Mouse (Mus musculus): ENCODE results near the gene Ptpre. TPM values are rescaled to one million over a fixed set of nuclear protein-coding genes. Genes with fewer than 3 reads are reported as not detected.
"Not testable (repeated sequence)": the region's sequence is repeated elsewhere in the genome, so short reads cannot be mapped to it uniquely, and the experiment has no call there.

Ptpre gene
- polyA plus RNA-seq, 1 experiment from 2014 or later: 7.6 TPM

DNA sequence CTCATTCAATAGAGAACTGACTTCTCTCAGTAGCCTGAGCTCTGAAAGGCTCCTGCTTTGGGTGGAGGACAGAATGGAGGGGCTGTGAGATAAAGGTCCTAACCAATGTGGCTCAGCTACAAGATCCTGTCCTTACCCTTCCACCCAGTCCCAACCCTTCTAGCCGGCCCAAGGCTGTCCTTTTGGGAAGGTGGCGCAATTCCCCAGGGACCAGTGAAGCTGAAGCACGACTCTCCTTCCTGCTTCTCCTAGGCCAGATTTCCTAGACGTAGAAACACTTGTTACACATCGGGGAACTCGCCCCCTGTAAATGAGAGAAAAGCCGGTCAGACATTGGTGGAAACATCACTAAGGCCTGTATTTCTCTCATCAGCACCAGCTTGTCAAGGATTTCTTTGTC is 126.9 kb downstream of the Ptpre start:
- H3K9me3 ChIP-seq: no peaks in the 10 kb centered on the region
- H3K9ac ChIP-seq: no peak overlapping the region
- no peak overlapping the region for H3K27ac ChIP-seq
- ATAC-seq (replicated peaks): no peak
- H3K4me2 ChIP-seq: no peak overlapping the region
- H3K4me3 ChIP-seq: no peak overlapping the region
- no peaks in the 10 kb centered on the region for H3K27me3 ChIP-seq (replicated peaks)
- 86% methylated on average over 7 of the region's 7 CpGs for WGBS
- H3K36me3 ChIP-seq (replicated peaks): no peaks in the 10 kb centered on the region
- no peaks in the 10 kb centered on the region for H3K4me1 ChIP-seq

DNA sequence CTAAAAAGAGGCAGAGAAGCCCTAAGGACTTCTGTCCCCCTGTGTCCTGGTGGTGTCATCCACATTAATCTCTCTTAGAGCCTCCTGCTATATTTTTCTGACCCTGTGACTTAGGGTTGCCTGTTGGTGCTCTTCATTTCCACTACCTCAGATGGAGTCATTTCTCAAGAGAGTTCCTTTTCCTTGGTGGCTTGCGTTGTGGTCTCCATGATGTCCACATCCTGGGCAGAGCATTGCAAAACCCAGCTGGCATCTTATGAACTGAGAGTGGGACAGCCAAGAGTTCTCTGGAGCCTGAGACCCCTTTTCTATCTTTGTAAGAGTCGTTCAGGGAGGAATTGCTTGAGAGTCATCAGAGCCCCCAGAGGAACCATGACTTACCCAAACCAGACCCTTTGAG is 129.0 kb downstream of the Ptpre start:
- no peaks in the 10 kb centered on the region for H3K27me3 ChIP-seq (replicated peaks)
- no peak overlapping the region for H3K9ac ChIP-seq
- no peak overlapping the region for H3K4me3 ChIP-seq
- 90% methylated on average over 2 of the region's 2 CpGs for WGBS
- ATAC-seq (replicated peaks): no peak
- H3K9me3 ChIP-seq: no peaks in the 10 kb centered on the region
- H3K36me3 ChIP-seq (replicated peaks): no peaks in the 10 kb centered on the region
- H3K4me1 ChIP-seq: no peaks in the 10 kb centered on the region
- no peak overlapping the region for H3K4me2 ChIP-seq
- no peak overlapping the region for H3K27ac ChIP-seq

DNA sequence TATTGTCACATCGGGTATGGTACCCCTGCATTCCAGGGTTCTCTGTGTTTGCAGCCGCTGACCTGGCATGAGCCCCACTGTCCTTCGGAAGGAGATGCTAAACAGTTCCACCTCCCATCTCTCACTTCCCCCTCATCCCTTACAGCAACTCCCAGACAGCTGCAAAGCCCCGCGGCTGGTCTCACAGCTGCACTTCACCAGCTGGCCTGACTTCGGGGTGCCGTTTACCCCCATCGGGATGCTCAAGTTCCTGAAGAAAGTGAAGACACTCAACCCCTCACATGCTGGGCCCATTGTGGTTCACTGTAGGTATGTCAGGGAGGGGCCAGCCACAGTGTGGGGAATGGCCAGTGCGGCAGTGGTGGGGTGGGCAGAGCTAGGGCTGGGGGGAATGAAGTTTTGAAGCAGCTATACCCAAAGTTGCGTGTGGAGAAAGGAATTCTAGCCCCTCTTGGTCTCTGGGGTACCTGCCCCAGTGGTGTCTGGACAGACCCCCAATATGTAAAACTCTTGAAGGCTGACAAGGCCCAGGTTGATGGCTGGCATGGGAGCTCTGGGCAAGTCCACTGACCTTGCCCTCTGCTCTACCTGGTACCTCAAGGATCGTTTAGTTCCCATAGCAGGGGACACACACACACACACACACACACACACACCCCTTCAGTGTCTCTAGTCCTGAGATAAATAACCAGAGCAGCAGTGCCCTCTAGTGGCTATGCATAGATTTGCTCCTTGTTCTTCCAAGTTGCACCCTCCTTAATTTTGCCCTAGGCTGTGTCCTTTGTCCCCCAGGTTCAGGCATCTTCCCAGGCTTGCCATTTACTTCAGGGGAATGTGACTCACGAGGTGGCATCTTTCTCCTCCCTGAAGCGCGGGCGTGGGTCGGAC is 131.8 kb downstream of the Ptpre start:
- Histone ChIP-seq H3K4me3 (no peak overlapping the region), H3K4me1 (no peaks in the 10 kb centered on the region), H3K4me2 (no peak overlapping the region), H3K9me3 (no peaks in the 10 kb centered on the region), H3K36me3 (replicated peaks) (no peaks in the 10 kb centered on the region), H3K27me3 (replicated peaks) (no peaks in the 10 kb centered on the region), H3K27ac (no peak overlapping the region), H3K9ac (no peak overlapping the region)
- 45% methylated on average over 16 of the region's 16 CpGs for whole genome bisulfite sequencing
- ATAC-seq (replicated peaks): peak; percentile 54; the same call in 1 of the 2 replicates

DNA sequence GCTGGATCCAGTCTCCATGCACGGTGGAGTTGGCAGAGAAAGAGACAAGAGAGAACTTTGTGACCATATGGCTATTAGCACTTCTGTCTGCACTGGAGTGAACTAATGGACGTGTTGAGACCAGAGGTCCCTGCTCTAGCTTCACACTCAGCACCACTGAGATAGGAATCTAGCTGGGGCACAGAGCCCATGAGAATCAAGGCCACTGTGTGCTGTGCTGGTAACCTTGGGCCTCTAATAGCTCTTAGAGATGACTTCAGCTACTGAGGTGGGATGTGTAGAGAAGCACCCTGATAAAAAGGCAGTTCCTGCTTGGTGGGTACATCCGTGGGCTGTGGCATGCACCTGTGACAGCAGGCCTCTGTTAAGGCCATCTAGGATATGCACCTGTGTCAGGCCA is 136.3 kb downstream of the Ptpre start:
- Histone ChIP-seq H3K27ac (no peak overlapping the region), H3K9ac (no peak overlapping the region), H3K36me3 (replicated peaks) (no peaks in the 10 kb centered on the region), H3K9me3 (no peaks in the 10 kb centered on the region), H3K4me3 (no peak overlapping the region), H3K4me1 (no peaks in the 10 kb centered on the region), H3K4me2 (no peak overlapping the region), H3K27me3 (replicated peaks) (no peaks in the 10 kb centered on the region)
- no peak for ATAC-seq (replicated peaks)
- WGBS: 57% methylated on average over 3 of the region's 3 CpGs

DNA sequence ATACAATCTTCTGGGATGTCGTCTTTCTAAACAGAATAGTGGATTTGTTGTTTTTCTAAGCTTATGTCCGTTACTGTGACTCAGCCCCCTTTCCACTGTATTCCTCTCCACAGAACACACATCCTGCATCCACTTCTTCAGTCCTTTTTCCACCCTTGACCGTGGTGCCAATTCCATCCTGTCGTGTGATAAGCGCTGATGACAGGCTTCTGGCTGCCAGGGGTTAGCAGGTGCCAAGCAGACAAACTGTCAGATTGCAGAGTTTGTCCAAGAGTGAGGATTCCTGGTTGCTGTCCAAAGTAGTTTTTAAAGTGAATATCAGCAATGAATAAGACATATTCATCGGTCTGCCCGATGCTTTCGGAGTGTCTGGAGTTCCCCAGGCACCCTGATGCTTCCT is 139.4 kb downstream of the Ptpre start:
- Histone ChIP-seq H3K4me2 (no peak overlapping the region), H3K4me3 (no peak overlapping the region), H3K27ac (no peak overlapping the region), H3K9ac (no peak overlapping the region), H3K27me3 (replicated peaks) (no peaks in the 10 kb centered on the region), H3K36me3 (replicated peaks) (no peaks in the 10 kb centered on the region), H3K4me1 (no peaks in the 10 kb centered on the region), H3K9me3 (no peaks in the 10 kb centered on the region)
- ATAC-seq (replicated peaks): no peak
- WGBS: 86% methylated on average over 8 of the region's 8 CpGs

DNA sequence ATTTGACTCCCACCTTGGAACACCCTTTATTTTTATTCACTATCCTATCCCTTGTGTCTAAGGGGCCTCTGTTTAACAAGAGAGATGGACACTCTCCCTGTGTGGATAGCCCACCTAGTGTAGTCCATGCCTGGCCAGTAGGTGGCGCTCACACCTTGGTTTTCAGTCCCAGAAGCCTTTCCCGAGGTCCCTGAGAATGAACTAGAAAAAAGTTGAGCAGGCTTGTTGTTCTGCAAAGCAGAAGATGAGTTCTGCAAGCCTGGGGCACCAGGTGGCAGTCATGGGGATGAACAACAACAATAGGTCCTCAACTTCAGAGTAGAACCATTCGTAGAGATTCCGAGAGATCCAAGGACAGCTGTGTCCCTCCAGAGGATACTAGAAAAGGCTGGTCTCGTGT is 143.1 kb downstream of the Ptpre start:
- no peak for ATAC-seq (replicated peaks)
- Histone ChIP-seq H3K4me3 (no peak overlapping the region), H3K4me2 (no peak overlapping the region), H3K36me3 (replicated peaks) (no peaks in the 10 kb centered on the region), H3K9me3 (no peaks in the 10 kb centered on the region), H3K4me1 (no peaks in the 10 kb centered on the region), H3K27me3 (replicated peaks) (no peaks in the 10 kb centered on the region), H3K27ac (no peak overlapping the region), H3K9ac (no peak overlapping the region)
- 69% methylated on average over 5 of the region's 5 CpGs for WGBS

DNA sequence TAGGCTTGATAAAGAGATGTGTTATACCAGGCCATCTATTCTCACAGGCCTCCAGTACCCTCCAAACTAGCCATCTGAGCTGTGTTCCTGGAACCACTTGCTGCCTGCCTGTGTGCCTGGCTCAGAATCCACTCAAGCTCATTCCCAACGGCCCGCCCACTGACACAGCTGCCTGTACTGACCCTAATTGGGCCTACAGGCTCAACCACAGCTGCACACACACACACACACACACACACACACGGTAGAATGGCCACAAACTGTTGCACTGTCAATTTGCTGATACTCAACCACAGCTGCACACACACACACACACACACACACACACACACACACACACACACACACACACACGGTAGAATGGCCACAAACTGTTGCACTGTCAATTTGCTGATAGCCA is 146.8 kb downstream of the Ptpre start:
- H3K4me3 ChIP-seq: not testable (repeated sequence)

DNA sequence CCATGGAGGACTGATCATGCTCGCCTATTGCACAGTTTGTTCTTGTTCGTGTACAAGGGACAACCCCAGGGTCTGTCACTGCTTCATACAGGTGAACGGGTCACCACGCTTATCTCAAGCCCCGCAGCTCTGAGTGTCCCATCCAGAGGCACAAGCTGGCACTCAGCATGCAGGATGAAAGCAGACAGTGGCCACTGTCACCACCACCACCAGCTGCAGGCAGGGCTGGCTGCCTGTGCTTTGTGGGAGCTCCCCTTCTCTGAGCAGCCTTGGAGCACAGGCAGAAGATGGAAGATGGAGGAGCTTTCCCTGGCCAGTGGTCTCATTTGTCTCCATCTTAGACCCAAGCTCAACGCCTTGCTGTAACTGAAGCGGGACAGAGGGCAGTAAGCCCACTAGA is 147.7 kb downstream of the Ptpre start:
- WGBS: 85% methylated on average over 7 of the region's 7 CpGs
- Histone ChIP-seq H3K36me3 (replicated peaks) (no peaks in the 10 kb centered on the region), H3K9ac (no peak overlapping the region), H3K9me3 (no peaks in the 10 kb centered on the region), H3K27me3 (replicated peaks) (no peaks in the 10 kb centered on the region), H3K4me2 (no peak overlapping the region), H3K4me1 (no peaks in the 10 kb centered on the region), H3K27ac (no peak overlapping the region), H3K4me3 (no peak overlapping the region)
- ATAC-seq (replicated peaks): no peak

More for the DNA sequence above, 146.8 kb downstream of the Ptpre start:
- ATAC-seq (replicated peaks); H3K36me3 ChIP-seq (replicated peaks); H3K9me3 ChIP-seq; H3K4me1 ChIP-seq; H3K4me2 ChIP-seq; H3K9ac ChIP-seq; H3K27ac ChIP-seq; H3K27me3 ChIP-seq (replicated peaks): not testable (repeated sequence)
- WGBS: 60% methylated on average over 4 of the region's 4 CpGs

DNA sequence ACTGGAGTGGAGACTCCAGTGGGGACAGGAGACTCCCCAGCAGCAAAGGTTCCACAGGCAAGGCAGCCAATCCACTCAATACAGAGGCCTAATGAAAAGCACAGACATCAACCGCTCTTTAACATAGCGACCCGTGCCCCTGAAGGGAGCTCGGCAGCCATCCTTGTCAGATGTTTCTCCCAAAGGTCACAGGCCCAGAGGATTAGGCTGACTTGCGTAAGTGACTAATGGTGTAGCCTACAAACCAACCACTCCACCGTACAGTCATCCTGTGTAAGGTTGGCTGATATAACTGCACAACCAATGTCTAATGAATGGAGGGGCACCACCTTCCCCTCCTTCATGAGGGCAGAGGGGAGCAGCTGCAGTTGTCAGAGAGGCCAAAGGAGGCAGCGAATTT is 152.1 kb downstream of the Ptpre start:
- Histone ChIP-seq H3K36me3 (replicated peaks) (no peaks in the 10 kb centered on the region), H3K4me2 (no peak overlapping the region), H3K27me3 (replicated peaks) (no peaks in the 10 kb centered on the region), H3K9me3 (no peaks in the 10 kb centered on the region), H3K9ac (no peak overlapping the region), H3K4me3 (no peak overlapping the region), H3K27ac (no peak overlapping the region), H3K4me1 (no peaks in the 10 kb centered on the region)
- 94% methylated on average over 7 of the region's 7 CpGs for WGBS
- no peak for ATAC-seq (replicated peaks)

DNA sequence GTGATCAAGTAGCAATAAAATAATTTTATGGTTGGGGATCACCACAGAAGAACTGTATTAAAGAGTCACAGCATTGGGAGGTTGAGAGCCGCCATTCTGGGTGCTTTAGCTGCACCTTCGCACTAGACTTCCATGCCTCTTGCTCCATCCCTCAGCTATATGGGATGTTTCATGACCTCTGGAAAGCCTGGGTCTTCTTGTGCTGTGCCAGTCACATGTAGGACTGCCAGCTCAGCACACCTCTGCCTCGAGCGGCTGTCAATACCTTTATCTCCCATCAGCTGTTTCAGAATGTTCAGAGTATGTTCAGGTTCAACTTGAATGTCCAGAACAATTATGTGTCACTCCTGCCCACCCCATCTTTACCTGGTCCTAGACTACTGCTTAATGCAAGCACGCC is 154.7 kb downstream of the Ptpre start:
- Histone ChIP-seq H3K27me3 (replicated peaks) (no peaks in the 10 kb centered on the region), H3K4me2 (no peak overlapping the region), H3K9me3 (no peaks in the 10 kb centered on the region), H3K36me3 (replicated peaks) (no peaks in the 10 kb centered on the region), H3K9ac (no peak overlapping the region), H3K4me1 (no peaks in the 10 kb centered on the region), H3K4me3 (no peak overlapping the region), H3K27ac (no peak overlapping the region)
- ATAC-seq (replicated peaks): no peak
- WGBS: 99% methylated on average over 5 of the region's 5 CpGs

DNA sequence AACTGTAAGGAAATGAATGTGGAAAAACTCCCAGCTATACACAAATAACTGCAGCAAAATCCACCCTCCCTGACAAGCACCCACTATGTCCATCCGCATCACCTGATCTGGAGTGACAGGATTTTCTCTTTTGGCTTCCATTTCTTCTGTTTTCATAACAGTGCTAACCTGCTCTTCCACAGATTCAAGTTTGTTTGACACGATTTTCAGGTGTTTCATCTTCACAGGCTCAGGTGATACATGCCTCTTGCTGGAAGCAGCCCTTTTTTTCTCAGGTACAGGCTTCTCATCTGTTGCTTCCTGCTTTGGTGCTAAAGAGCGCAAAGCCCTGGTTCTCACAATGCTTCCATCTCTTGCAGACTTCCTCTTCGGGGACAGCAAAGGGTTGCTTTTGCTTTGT is 156.8 kb downstream of the Ptpre start:
- Histone ChIP-seq H3K36me3 (replicated peaks) (no peaks in the 10 kb centered on the region), H3K27ac (no peak overlapping the region), H3K4me2 (no peak overlapping the region), H3K9me3 (no peaks in the 10 kb centered on the region), H3K4me3 (no peak overlapping the region), H3K27me3 (replicated peaks) (no peaks in the 10 kb centered on the region), H3K9ac (no peak overlapping the region), H3K4me1 (no peaks in the 10 kb centered on the region)
- ATAC-seq (replicated peaks): no peak
- WGBS: 97% methylated on average over 4 of the region's 4 CpGs

DNA sequence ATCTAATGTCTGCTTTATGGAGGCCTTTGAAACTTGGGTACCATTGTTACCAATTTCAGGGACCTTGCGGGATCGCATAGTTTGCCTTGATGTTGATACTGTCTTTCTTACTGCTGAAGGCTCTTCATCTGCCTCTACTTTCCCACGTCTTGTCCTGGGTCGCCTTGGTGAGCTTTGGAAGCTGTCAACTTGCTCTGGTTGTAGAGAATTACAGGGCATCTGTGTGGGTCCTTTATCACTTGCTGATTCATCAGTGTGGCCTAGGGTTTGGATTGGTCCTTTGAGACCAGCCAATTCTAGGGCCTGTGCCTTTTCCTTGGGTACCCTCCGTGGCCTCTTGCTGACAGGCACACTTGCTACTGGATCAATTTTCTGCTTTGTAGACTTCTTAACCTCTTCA is 157.5 kb downstream of the Ptpre start:
- no peak overlapping the region for H3K4me2 ChIP-seq
- H3K27me3 ChIP-seq (replicated peaks): no peaks in the 10 kb centered on the region
- no peak overlapping the region for H3K27ac ChIP-seq
- H3K4me1 ChIP-seq: no peaks in the 10 kb centered on the region
- no peak overlapping the region for H3K4me3 ChIP-seq
- no peaks in the 10 kb centered on the region for H3K9me3 ChIP-seq
- WGBS: 95% methylated on average over 5 of the region's 5 CpGs
- no peak overlapping the region for H3K9ac ChIP-seq
- no peak for ATAC-seq (replicated peaks)
- H3K36me3 ChIP-seq (replicated peaks): no peaks in the 10 kb centered on the region

DNA sequence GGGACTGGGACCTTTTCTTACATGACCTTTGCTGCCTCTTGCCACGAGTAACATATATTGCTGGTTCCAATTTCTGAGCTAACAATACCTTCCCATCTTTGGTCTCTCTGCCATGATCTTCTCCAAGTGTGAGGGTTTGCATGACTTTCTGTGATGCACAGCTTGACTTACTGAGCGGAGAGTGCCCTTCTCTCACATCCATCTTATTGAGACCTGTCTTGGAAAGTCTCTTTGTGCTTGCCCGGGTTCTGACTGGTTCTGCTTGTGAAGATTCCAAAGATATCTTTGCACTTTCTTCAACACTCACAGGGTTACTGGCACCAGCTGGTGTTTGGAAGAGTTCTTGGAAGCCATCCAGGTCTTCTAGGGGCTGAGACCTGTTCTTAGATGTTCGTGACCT is 158.8 kb downstream of the Ptpre start:
- no peak overlapping the region for H3K9ac ChIP-seq
- ATAC-seq (replicated peaks): no peak
- WGBS: 94% methylated on average over 4 of the region's 4 CpGs

More for the DNA sequence above, 158.8 kb downstream of the Ptpre start:
- Histone ChIP-seq H3K27ac (no peak overlapping the region), H3K4me2 (no peak overlapping the region), H3K4me3 (no peak overlapping the region), H3K4me1 (no peaks in the 10 kb centered on the region), H3K27me3 (replicated peaks) (no peaks in the 10 kb centered on the region), H3K9me3 (no peaks in the 10 kb centered on the region), H3K36me3 (replicated peaks) (no peaks in the 10 kb centered on the region)

Data from midbrain, embryonic 15.5 days (tissue).